Mouse (Mus musculus): ENCODE results near the gene Pik3r5. TPM values are rescaled to one million over a fixed set of nuclear protein-coding genes. Genes with fewer than 3 reads are reported as not detected.

Gene Pik3r5
- total RNA-seq, 4 experiments from 2014 or later: 0.31 to 1.6 (median 0.70) TPM

DNA sequence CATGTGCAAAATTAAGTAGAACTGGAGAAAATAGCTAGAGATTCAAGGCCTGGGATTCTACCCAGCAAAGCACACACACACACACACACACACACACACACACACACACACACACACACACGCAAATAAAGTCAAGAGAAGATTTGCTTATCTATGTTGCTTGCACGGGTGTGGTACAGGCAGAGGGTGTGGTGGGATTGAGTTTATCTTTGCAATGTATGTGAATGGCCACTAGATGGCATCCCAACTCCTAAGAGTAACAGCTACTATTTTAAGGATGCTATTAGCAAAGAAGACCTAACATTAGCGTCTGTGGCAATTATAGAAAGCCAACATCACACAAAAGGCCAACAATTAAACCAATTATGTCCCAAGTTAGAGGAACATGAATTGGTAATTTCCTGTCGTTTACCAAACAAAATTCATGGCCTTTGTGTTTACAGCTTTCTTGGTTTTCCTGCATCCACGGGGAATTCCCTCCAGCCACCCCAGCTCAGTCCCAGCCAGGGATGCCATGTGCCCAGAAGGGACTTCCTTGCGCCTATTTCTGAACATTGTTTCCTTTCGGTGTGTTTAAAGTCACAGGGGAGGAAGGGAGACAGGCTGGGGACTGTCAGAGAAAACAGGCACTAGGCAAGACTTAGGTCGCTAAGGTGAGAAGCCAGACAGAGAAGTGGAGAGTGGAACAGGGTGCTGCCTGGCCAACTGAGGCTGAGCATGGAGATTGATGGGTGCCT is 53.5 kb downstream of the Pik3r5 start:
- DNase-seq (ENCODE audit: low spot score): peak; percentile 70

DNA sequence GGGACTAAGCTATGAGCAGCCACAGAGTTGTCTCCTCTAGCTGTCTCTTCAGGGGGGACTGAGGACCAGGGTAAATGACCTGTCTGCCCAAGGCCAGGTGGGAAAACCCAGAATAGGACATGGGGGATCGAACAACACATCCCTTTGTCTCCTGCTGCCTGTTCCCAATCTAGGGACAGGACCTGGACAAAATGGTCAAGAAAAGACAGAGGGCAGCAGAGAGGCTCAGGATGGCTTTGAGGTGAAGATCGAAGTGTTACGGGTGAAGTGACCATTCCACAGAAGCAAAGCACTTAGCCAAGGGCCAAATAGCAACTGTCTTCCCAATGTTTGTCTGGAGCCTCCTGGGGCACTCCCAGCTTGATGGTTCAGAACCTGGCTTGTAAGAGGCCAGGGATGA is 54.2 kb downstream of the Pik3r5 start:
- DNase-seq (ENCODE audit: low spot score): no peak

GRCm38 (mm10) chr11:68487720-68488119 is 55.8 kb downstream of the Pik3r5 start:
- DNase-seq (ENCODE audit: low spot score): no peak

- no peak for DNase-seq (ENCODE audit: low spot score)
Observed at GRCm38 (mm10) chr11:68488256-68488824, 56.4 kb downstream of the Pik3r5 start.

DNA sequence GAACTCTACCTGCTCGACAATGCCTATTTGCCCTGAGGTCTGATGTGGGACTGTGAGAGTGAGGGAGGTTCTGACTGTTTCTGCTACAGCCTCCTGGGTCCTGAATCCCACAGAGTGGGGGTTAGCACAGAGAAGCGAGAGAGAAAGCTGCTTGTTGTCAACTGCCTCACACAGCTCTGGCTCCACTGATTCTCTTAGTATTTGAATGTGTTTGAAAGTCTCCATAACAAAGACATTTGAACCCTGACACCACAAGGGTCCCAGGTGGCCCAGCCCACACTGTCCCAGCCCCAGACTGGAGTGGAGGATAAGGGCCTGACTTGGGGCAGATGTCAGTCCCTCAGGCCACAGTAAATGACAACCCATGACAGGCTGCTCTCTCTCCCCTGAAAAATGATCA is 57.3 kb downstream of the Pik3r5 start:
- DNase-seq (ENCODE audit: low spot score): no peak

DNA sequence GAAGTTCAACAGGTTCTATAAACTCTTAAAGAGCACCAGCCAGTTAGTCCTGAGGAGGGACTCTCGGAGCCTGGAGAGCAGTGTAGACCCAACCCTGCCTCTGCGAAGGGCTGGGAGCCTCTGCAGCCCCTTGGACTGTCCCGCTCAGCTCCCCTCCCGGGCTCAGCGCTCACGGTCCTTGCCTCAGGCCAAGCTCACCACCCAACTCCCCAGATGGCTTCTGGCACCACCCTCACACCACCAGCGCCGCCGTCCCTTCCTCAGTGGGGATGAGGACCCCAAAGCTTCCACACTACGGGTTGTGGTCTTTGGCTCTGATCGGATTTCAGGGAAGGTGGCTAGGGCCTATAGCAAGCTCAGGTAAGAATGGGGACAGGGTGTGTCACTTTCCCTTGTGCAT is 60.7 kb downstream of the Pik3r5 start:
- DNase-seq (ENCODE audit: low spot score): no peak

- no peak for DNase-seq (ENCODE audit: low spot score)
Observed at GRCm38 (mm10) chr11:68493760-68494159, 61.8 kb downstream of the Pik3r5 start.

- DNase-seq (ENCODE audit: low spot score): peak; percentile 39
Observed at GRCm38 (mm10) chr11:68497081-68497480, 65.2 kb downstream of the Pik3r5 start.

DNA sequence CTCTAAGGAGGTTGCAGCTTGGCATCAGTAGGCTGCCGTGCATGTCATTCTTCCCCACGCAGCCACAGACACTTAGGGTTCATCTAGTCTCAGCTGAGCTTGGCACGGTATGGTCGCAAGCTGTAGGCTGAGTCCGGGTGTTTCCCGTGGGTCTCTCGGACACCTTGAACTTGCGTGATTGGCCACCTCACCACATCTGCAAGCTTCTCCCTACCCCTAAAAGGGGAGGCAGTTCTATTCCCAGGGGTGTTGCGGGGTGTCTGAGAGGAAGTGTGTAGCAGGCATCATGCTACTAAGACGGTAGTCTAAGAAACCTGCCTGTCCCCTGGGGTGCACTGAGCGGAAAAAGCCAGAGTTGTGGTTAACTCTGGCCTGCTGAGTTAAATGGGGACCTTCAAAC is 66.6 kb downstream of the Pik3r5 start:
- no peak for DNase-seq (ENCODE audit: low spot score)

GRCm38 (mm10) chr11:68498999-68499699 is 67.2 kb downstream of the Pik3r5 start:
- DNase-seq (ENCODE audit: low spot score): no peak

GRCm38 (mm10) chr11:68500949-68501350 is 69.0 kb downstream of the Pik3r5 start:
- DNase-seq (ENCODE audit: low spot score): no peak

- no peak for DNase-seq (ENCODE audit: low spot score)
Observed at GRCm38 (mm10) chr11:68502408-68502807, 70.5 kb downstream of the Pik3r5 start.

GRCm38 (mm10) chr11:68502902-68503629 is 71.1 kb downstream of the Pik3r5 start, which contains the start of gene Pik3r6:
TSS of gene Pik3r6 (plus strand) at chr11:68503019.
- peak; percentile 73 for DNase-seq (ENCODE audit: low spot score)

GRCm38 (mm10) chr11:68504913-68505312 is 73.0 kb downstream of the Pik3r5 start:
- DNase-seq (ENCODE audit: low spot score): no peak

GRCm38 (mm10) chr11:68507246-68507645 is 75.3 kb downstream of the Pik3r5 start:
- no peak for DNase-seq (ENCODE audit: low spot score)

GRCm38 (mm10) chr11:68508619-68509018 is 76.7 kb downstream of the Pik3r5 start:
- DNase-seq (ENCODE audit: low spot score): no peak

DNA sequence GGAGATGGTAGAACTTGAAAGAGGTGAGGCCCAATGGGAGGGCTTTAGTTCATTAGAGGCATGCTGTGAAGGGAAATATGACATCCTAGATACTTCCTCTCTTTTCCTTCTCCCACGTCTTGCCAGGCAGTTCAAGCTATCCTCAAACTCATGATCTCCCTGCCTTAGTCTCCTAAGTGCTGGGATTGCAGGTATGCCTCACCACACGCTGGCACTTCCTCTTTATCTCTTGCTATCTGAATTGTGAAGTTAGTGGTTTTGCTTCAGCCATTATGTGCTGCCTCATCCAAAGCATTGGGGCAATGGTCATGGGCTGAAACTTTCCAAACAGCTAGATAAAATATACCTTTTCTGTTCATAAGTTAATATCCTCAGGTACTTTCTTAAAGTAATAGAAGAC is 77.3 kb downstream of the Pik3r5 start:
- no peak for DNase-seq (ENCODE audit: low spot score)

DNA sequence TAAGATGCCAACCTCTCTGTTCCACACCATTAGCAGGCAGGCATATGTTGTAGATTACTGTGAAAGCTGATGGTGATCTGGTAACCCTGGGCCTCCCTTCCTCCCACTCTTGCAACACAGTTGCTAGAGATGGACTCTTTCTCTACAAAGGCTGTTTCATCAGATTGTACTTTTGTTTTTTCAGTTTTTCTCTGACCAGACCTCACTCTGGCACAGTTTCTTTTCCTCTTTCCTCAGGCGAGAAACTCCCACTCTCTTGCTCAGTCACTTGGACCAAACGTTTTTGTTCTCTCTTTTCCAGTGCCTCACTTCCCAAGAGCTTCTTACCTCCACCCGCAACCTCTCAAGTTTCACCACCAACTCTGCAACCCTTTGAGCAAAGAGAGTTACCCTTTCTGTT is 82.0 kb downstream of the Pik3r5 start:
- DNase-seq (ENCODE audit: low spot score): no peak

GRCm38 (mm10) chr11:68519362-68519761 is 87.4 kb downstream of the Pik3r5 start:
- no peak for DNase-seq (ENCODE audit: low spot score)

- no peak for DNase-seq (ENCODE audit: low spot score)
Observed at GRCm38 (mm10) chr11:68519815-68520214, 87.9 kb downstream of the Pik3r5 start.

- DNase-seq (ENCODE audit: low spot score): no peak
Observed at GRCm38 (mm10) chr11:68520439-68520838, 88.5 kb downstream of the Pik3r5 start.

DNA sequence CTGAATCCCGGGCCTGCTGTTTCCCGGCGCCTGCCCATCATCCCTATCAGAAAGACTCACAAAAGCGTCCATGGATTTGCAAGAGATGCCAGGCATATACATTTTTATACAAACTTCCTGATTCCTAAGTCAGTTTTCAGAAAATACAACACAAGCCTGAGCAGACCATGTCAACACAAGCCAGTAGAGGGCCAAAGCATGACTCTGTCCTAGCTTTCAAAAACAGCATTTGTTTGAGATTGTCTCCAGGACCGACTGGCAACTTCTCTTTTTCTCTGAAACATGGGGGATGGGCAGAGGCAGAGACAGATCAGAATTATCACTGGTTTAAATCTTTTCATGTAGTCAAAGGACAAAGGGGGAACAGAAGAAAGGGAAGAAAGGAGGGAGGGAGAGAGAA is 89.4 kb downstream of the Pik3r5 start:
- DNase-seq (ENCODE audit: low spot score): no peak
